Mouse (Mus musculus): ENCODE measurements around the gene Spata13.

Spata13 gene

GRCm38 (mm10) chr14:60639195-60639594, 5.4 kb downstream of the Spata13 start:
- no peak for DNase-seq (ENCODE audit: low spot score in 2 of 2)

- no peak for DNase-seq (ENCODE audit: low spot score in 2 of 2)
These were observed 7.3 kb downstream of the Spata13 start for GRCm38 (mm10) chr14:60641120-60641519.

DNA sequence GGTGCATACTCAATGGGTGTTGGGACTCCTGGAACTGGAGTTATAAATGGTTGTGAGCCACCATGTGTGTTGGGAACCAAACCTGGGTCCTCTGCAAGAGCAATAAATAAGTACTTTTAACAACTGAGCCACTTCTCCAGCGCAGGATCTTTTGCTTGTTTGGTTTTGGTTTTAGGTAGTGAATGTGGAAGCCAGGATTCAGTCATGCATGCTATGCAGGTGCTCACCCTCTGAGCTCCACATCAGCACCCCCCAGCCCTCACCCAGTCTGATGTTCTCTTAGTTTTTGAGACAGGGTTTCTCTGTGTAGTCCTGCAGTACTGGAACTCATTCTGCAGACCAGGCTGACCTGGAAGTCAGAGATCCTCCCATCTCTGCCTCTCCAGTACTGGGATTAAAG, 8.3 kb downstream of the Spata13 start:
- no peak for DNase-seq (ENCODE audit: low spot score in 2 of 2)

DNA sequence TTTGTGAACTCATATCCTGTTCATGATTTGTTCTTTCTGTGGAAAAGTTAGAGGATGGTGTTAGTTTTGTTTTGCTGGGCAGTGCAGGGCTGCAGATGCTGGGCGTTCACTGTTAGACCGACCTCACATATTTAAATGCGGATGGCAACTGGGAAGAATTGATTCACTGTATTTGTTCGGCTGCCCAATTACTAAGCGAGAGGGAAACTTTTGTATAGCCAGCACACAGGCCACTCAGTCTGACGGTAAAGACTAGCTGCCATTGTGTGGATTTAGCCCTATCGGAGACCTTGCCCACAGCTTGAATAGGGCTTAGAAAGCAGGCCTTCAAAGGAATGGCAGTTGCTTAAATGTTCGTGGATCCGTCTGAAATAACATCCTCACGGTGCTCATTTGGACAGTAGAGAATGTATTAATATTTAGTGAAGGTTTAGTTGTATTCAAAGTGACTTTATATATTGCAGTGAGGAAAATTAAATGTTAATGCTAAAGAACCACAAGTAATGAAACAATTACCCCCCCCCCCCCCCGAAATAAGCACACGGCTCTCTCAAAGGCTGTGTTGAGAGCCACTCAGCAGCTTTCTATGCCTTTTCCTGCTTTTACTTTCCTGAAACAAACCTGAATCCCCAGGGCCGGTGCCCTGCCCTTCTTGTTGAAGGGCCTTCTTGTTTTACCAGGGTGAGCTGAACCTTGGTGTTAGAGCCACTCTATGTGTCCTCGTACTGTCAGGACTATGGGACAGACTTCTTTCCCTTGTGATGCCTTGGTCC, 9.5 kb downstream of the Spata13 start:
- no peak for DNase-seq (ENCODE audit: low spot score in 2 of 2)

GRCm38 (mm10) chr14:60646373-60646772, 12.6 kb downstream of the Spata13 start:
- DNase-seq (ENCODE audit: low spot score in 2 of 2) = no peak

DNA sequence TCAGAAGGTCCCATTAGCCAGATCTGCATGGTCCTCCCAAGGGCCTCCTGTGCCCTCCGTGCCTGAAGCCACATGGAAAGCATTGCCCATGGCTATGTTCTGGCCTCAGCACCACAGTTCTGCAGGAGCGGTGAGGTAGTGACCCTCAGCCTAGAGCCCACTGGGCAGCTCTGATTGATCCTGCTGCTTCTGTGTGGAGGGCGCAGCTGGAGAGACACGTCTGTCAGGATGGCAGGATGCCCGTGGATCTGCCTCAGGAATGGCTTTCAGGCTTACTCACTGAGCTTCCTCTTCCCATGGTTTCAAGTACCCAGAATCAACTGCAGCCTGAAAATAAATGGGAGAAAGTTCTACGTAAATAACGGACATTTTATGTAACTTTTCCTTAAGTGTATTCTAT, 14.1 kb downstream of the Spata13 start:
- no peak for DNase-seq (ENCODE audit: low spot score in 2 of 2)

- DNase-seq (ENCODE audit: low spot score in 2 of 2) = no peak
These were observed 15.2 kb downstream of the Spata13 start for GRCm38 (mm10) chr14:60648956-60649355.

GRCm38 (mm10) chr14:60653184-60653583, 19.4 kb downstream of the Spata13 start:
- no peak for DNase-seq (ENCODE audit: low spot score in 2 of 2)

DNA sequence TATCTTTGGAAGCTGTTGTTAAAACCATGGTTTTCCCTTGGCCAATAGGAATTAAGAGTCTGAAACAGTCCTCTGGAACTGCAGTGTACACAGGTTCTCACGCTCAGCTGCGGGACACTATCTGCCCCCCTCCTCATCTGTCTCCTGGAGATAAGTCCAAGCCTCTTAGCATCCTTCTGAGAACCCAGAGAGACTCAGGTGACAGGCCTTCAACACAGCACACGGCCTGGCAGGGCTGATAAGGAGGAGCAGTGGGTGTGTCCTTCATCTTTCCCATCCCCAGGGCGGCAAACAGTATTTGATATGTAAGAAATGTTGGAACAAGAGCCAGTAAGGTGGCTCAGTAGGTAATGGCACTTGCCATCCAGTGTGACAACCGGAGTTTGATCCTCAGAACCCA, 20.2 kb downstream of the Spata13 start:
- DNase-seq (ENCODE audit: low spot score in 2 of 2) = no peak

DNA sequence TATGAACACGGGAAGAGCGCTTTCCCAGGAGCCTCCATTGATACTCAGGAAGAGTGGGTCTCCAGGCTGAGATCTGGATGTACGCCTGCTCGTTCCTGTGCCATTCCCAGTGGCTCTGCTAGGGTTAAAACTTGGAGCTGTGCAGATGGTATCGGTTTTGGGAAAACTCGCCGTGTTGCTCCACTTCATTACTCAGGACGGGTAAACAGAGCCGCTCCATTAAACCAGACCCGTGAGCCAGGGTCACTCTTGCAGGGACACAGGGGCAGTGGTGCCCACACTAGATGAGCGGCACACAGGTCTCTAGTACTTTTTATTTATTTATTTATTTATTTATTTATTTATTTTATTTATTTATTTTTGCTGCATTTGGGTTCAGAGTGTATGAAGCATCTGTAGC, 20.9 kb downstream of the Spata13 start:
- no peak for DNase-seq (ENCODE audit: low spot score in 2 of 2)

GRCm38 (mm10) chr14:60655941-60656700, 22.3 kb downstream of the Spata13 start:
- DNase-seq (ENCODE audit: low spot score in 2 of 2) = no peak

DNA sequence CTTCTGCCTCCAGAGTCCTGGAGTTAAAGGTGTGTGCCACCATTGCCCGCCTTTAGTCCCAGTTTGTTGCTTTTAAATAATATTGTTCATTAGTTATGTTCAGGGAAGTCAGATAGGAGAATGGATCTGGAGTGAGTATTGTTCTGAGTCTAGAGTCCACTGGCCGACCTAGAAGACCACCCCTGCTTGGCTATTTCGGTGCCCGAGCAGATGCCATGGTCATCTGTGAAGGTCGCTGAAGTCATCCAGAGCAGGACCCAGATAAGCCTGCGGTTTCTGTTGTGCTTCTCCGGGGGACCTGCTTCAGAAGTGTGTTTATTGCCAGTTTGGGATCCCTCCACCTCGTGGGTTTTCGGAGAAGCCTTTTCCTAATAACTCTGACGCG, 22.9 kb downstream of the Spata13 start:
- no peak for DNase-seq (ENCODE audit: low spot score in 2 of 2)

GRCm38 (mm10) chr14:60657891-60658290, 24.1 kb downstream of the Spata13 start:
- DNase-seq (ENCODE audit: low spot score in 2 of 2) = no peak

GRCm38 (mm10) chr14:60659498-60659897, 25.7 kb downstream of the Spata13 start:
- DNase-seq (ENCODE audit: low spot score in 2 of 2) = no peak

GRCm38 (mm10) chr14:60660591-60660990, 26.8 kb downstream of the Spata13 start:
- no peak for DNase-seq (ENCODE audit: low spot score in 2 of 2)

- DNase-seq (ENCODE audit: low spot score in 2 of 2) = no peak
These were observed 27.5 kb downstream of the Spata13 start for GRCm38 (mm10) chr14:60661281-60661680.

DNA sequence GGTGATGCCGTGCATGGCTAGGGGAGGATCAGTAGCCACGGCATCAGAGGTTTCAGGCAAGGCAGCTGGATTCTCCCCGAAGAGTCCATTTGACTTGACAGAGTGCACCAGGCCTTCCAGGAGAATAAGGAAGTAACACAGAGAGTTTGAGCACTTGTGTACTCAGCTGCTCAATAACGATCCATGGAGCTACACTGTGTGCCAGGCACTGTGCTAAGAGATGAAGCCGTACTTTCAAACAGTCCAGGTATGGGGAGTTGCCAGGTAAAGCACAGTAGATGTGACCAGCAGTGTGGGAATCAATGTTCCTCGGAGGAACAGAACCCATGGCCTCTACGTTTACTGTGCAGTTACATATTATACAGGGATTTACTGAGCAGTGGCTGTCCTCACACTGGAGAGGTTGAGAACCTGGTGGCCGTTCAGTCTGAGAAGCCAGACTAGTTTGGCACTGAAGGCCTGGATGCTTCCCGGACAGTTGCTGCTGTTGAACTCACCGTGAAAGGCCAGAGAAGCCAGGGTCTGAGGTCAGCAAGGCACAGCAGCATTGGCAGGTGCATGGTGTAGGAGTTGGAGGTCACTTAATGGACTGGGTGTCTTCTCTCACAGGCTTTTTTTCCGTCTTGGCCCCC, 29.6 kb downstream of the Spata13 start:
- no peak for DNase-seq (ENCODE audit: low spot score in 2 of 2)

- no peak for DNase-seq (ENCODE audit: low spot score in 2 of 2)
These were observed 30.8 kb downstream of the Spata13 start for GRCm38 (mm10) chr14:60664641-60665040.

- no peak for DNase-seq (ENCODE audit: low spot score in 2 of 2)
These were observed 31.5 kb downstream of the Spata13 start for GRCm38 (mm10) chr14:60665263-60665662.

GRCm38 (mm10) chr14:60666252-60666651, 32.5 kb downstream of the Spata13 start:
- DNase-seq (ENCODE audit: low spot score in 2 of 2) = peak; percentile 43 to 46

DNA sequence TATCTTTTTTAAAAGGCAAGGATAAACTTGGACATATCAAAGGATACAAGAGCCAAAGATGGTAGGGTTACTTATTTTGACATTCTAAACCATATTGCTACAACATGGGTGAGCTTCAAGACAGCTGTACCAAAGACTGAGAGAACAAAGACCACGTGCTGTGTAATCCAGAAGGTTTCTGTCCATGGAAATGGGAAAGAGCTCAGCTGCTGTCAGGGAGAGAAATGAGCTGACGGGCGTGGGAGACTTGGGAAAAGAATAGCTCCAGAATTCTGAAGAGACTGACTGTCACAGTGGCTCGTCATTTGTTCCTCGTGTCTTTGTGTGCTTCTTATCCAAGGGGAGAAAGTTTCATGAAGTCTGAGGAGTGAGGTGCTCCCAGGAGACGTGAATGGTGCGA, 36.4 kb downstream of the Spata13 start:
- no peak for DNase-seq (ENCODE audit: low spot score in 2 of 2)

- DNase-seq (ENCODE audit: low spot score in 2 of 2) = no peak
These were observed 37.7 kb downstream of the Spata13 start for GRCm38 (mm10) chr14:60671504-60671903.

DNA sequence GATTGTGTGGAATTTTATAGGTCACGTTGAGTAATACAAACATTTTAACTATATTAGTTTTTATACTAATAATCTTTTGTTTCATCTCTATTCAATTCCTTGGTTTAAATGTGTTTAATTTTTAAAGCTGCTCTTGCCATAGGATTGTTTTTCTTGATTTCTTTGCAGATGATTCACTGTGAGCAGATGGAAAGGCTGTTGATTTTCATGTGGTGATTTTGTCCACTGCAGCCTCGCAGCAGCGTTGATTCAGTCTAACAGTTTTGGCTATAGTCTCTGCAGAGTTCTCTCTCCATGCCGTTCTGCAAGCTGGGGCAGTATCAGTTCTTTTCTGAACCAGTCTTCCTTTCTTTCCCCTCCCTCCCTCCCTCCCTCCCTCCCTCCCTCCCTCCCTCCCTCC, 41.9 kb downstream of the Spata13 start:
- no peak for DNase-seq (ENCODE audit: low spot score in 2 of 2)

All from thymus, postnatal 10 days (tissue).